Mouse (Mus musculus): ENCODE results near the gene Gm128. TPM values are rescaled to one million over a fixed set of nuclear protein-coding genes. Genes with fewer than 3 reads are reported as not detected.

Gene Gm128
- 0.19 and 0.38 TPM in 2 replicates for polyA plus RNA-seq (2015; fragmentation: Nextera tagmentation; extraction: Ambion mirVana)

- no peak within 1 kb of the TSS for H3K27ac ChIP-seq
- H3K27me3 ChIP-seq: no peaks in the 10 kb centered on the region
- H3K4me2 ChIP-seq: no peak within 1 kb of the TSS
- H3K36me3 ChIP-seq (ENCODE audit: poor library complexity, severe bottlenecking): peaks cover 36% of the 10 kb centered on the region
- H3K9me3 ChIP-seq (replicated peaks): no peaks in the 10 kb centered on the region
- ATAC-seq: no peak
- WGBS: 79% methylated on average over 7 of the region's 7 CpGs
- no peak within 1 kb of the TSS for H3K4me3 ChIP-seq
- H3K9ac ChIP-seq: no peak within 1 kb of the TSS
- no peaks in the 10 kb centered on the region for H3K4me1 ChIP-seq
Observed at GRCm38 (mm10) chr3:95241498-95241897, at the start of gene Gm128. Gene Gm128, minus strand, starts transcription at chr3:95241598.

GRCm38 (mm10) chr3:95291041-95291440 is 49.6 kb upstream of the Gm128 start:
- H3K9ac ChIP-seq: no peak overlapping the region
- no peak overlapping the region for H3K4me3 ChIP-seq
- no peaks in the 10 kb centered on the region for H3K27me3 ChIP-seq
- no peak for ATAC-seq
- H3K36me3 ChIP-seq (ENCODE audit: poor library complexity, severe bottlenecking): peaks cover 83% of the 10 kb centered on the region
- H3K9me3 ChIP-seq (replicated peaks): no peaks in the 10 kb centered on the region
- H3K27ac ChIP-seq: no peak overlapping the region
- H3K4me1 ChIP-seq: no peaks in the 10 kb centered on the region
- WGBS: 91% methylated on average over 4 of the region's 4 CpGs
- no peak overlapping the region for H3K4me2 ChIP-seq

- H3K27ac ChIP-seq: no peak overlapping the region
- H3K9me3 ChIP-seq (replicated peaks): no peaks in the 10 kb centered on the region
- WGBS: 85% methylated on average over 6 of the region's 6 CpGs
- peaks cover 5% of the 10 kb centered on the region; the same call in 1 of the 2 replicates for H3K4me1 ChIP-seq
- H3K36me3 ChIP-seq (ENCODE audit: poor library complexity, severe bottlenecking): peaks cover 77% of the 10 kb centered on the region
- H3K4me2 ChIP-seq: no peak overlapping the region
- H3K27me3 ChIP-seq: no peaks in the 10 kb centered on the region
- ATAC-seq: no peak
- H3K9ac ChIP-seq: no peak overlapping the region
- no peak overlapping the region for H3K4me3 ChIP-seq
Observed at GRCm38 (mm10) chr3:95290156-95290555, 48.8 kb upstream of the Gm128 start.

DNA sequence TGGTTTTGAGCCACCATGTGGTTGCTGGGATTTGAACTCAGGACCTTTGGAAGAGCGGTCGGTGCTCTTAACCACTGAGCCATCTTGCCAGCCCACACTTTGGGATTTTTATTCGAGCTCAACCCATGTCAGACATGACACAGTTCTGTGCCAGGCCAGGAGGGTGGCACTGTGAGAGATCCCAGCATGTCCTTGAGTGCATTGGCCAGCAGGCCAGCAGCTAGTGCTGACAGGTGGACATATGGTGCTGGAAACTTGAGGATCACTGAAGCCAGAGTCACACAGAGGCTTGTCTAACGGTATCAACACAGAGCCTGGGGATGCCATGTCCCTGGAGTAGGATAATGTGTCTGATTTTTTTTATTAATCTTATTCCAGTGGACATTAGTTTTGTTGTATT is 48.0 kb upstream of the Gm128 start:
- Histone ChIP-seq H3K4me1 (peaks cover 12% of the 10 kb centered on the region), H3K27me3 (no peaks in the 10 kb centered on the region), H3K4me2 (no peak overlapping the region), H3K9ac (no peak overlapping the region), H3K9me3 (replicated peaks) (no peaks in the 10 kb centered on the region), H3K36me3 (ENCODE audit: poor library complexity, severe bottlenecking) (peaks cover 70% of the 10 kb centered on the region), H3K27ac (no peak overlapping the region), H3K4me3 (no peak overlapping the region)
- no peak for ATAC-seq
- WGBS: 94% methylated on average over 4 of the region's 4 CpGs

DNA sequence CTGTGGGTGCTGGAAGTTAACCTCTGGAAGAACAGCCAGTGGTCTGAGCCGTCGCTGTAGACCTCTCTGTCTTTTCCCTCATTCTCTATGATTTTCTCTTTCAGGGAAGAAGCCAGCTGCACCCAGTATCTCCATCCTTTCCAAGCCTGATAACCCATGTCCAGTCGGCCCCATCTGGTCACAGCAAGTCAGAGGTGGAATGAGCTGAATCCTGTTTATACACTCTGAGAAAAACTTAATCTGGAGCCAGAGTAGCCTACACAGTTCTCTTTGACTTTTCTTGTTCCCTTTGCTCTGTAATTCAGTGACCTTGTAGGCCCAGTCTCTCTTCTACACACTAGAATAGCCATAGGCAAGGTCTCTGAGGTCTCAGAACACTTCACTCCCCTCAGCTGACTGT is 46.1 kb upstream of the Gm128 start:
- no peaks in the 10 kb centered on the region for H3K9me3 ChIP-seq (replicated peaks)
- no peak overlapping the region for H3K4me2 ChIP-seq
- H3K4me1 ChIP-seq: peaks cover 23% of the 10 kb centered on the region
- no peak overlapping the region for H3K27ac ChIP-seq
- H3K4me3 ChIP-seq: no peak overlapping the region
- no peak overlapping the region for H3K9ac ChIP-seq
- no peaks in the 10 kb centered on the region for H3K27me3 ChIP-seq
- peaks cover 52% of the 10 kb centered on the region for H3K36me3 ChIP-seq (ENCODE audit: poor library complexity, severe bottlenecking)
- no peak for ATAC-seq
- 81% methylated on average over 3 of the region's 3 CpGs for WGBS

DNA sequence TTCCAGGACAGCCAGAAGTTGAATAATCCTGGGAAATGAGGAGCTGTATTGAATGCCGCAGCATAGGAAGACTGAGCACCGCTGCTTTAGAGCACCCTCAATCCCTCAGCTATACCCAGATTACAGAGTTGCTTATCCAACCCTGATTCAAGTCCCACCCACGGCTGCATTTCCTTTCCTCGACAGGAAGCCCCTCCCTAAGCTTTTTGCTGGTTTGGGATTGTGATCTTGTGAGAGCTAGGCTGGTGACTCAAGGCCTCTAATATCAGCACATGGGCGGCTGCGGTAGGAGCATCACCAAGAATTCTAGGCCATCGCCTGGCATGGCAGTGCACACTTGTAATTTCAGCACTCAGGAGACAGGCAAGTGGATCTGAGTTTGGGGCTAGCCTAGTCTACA is 45.1 kb upstream of the Gm128 start:
- 89% methylated on average over 7 of the region's 7 CpGs for WGBS
- H3K9me3 ChIP-seq (replicated peaks): no peaks in the 10 kb centered on the region
- H3K27ac ChIP-seq: no peak overlapping the region
- no peaks in the 10 kb centered on the region for H3K27me3 ChIP-seq
- H3K4me3 ChIP-seq: no peak overlapping the region
- no peak overlapping the region for H3K9ac ChIP-seq
- ATAC-seq: no peak
- H3K4me1 ChIP-seq: peaks cover 30% of the 10 kb centered on the region
- peaks cover 41% of the 10 kb centered on the region for H3K36me3 ChIP-seq (ENCODE audit: poor library complexity, severe bottlenecking)
- no peak overlapping the region for H3K4me2 ChIP-seq

GRCm38 (mm10) chr3:95286011-95286410 is 44.6 kb upstream of the Gm128 start:
- H3K27me3 ChIP-seq: no peaks in the 10 kb centered on the region
- H3K9me3 ChIP-seq (replicated peaks): no peaks in the 10 kb centered on the region
- H3K9ac ChIP-seq: no peak overlapping the region
- H3K4me3 ChIP-seq: no peak overlapping the region
- WGBS: 74% methylated on average over 5 of the region's 5 CpGs
- peaks cover 36% of the 10 kb centered on the region for H3K36me3 ChIP-seq (ENCODE audit: poor library complexity, severe bottlenecking)
- no peak overlapping the region for H3K4me2 ChIP-seq
- ATAC-seq: no peak
- H3K4me1 ChIP-seq: peaks cover 30% of the 10 kb centered on the region
- H3K27ac ChIP-seq: no peak overlapping the region

GRCm38 (mm10) chr3:95285390-95285789 is 44.0 kb upstream of the Gm128 start:
- Histone ChIP-seq H3K4me2 (no peak overlapping the region), H3K4me1 (peaks cover 36% of the 10 kb centered on the region)
- 94% methylated on average over 5 of the region's 5 CpGs for WGBS

GRCm38 (mm10) chr3:95284501-95285281 is 43.3 kb upstream of the Gm128 start:
- WGBS: 89% methylated on average over 12 of the region's 12 CpGs
- ATAC-seq: no peak
- Histone ChIP-seq H3K4me3 (0 out of 2 replicates have a peak overlapping the region, but pooled peaks have one; percentile 67), H3K27me3 (no peaks in the 10 kb centered on the region), H3K4me2 (peak overlapping the region; percentile 83), H3K27ac (no peak overlapping the region), H3K9me3 (replicated peaks) (no peaks in the 10 kb centered on the region), H3K36me3 (ENCODE audit: poor library complexity, severe bottlenecking) (peaks cover 26% of the 10 kb centered on the region), H3K4me1 (peaks cover 40% of the 10 kb centered on the region), H3K9ac (no peak overlapping the region; the same call in 1 of the 2 replicates)

More at GRCm38 (mm10) chr3:95285390-95285789, 44.0 kb upstream of the Gm128 start:
- no peak for ATAC-seq
- no peaks in the 10 kb centered on the region for H3K27me3 ChIP-seq
- H3K4me3 ChIP-seq: no peak overlapping the region
- H3K9ac ChIP-seq: no peak overlapping the region
- H3K27ac ChIP-seq: no peak overlapping the region
- H3K9me3 ChIP-seq (replicated peaks): no peaks in the 10 kb centered on the region
- peaks cover 30% of the 10 kb centered on the region for H3K36me3 ChIP-seq (ENCODE audit: poor library complexity, severe bottlenecking)

- Histone ChIP-seq H3K9me3 (replicated peaks) (no peaks in the 10 kb centered on the region), H3K27me3 (no peaks in the 10 kb centered on the region), H3K36me3 (ENCODE audit: poor library complexity, severe bottlenecking) (peaks cover 21% of the 10 kb centered on the region), H3K9ac (peak overlapping the region; percentile 87), H3K4me3 (peak overlapping the region; percentile 67), H3K4me1 (peaks cover 41% of the 10 kb centered on the region), H3K4me2 (peak overlapping the region; percentile 83), H3K27ac (no peak overlapping the region)
- 26% methylated on average over 1 of the region's 1 CpGs for WGBS
- no peak for ATAC-seq
Observed at GRCm38 (mm10) chr3:95284062-95284461, 42.7 kb upstream of the Gm128 start.

DNA sequence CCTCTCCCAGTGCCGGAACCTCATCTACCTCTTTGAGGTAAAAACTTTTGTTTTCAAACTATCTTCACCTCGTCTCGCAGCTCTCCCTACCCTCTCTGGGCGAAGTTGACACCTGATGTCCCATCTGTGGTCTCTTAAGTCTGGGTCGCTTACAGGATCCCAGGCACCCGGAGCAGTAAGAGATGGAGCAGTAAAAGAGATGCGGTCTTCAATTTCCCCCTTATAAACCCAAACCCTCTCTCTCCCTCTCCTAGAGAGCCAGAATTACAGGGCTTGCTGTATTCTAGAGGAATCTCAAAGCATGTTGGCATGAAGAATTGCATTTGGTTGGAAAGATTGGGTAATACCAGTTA is 42.2 kb upstream of the Gm128 start:
- WGBS: 1% methylated on average over 7 of the region's 7 CpGs
- Histone ChIP-seq H3K9me3 (replicated peaks) (no peaks in the 10 kb centered on the region), H3K36me3 (ENCODE audit: poor library complexity, severe bottlenecking) (peaks cover 16% of the 10 kb centered on the region), H3K27ac (peak overlapping the region; percentile 96), H3K4me3 (peak overlapping the region; percentile 67), H3K27me3 (no peaks in the 10 kb centered on the region), H3K4me1 (peaks cover 41% of the 10 kb centered on the region), H3K9ac (peak overlapping the region; percentile 87), H3K4me2 (peak overlapping the region; percentile 83)
- ATAC-seq: no peak

- Histone ChIP-seq H3K9me3 (replicated peaks) (no peaks in the 10 kb centered on the region), H3K9ac (peak overlapping the region; percentile 87), H3K4me1 (peaks cover 41% of the 10 kb centered on the region), H3K4me2 (peak overlapping the region; percentile 83), H3K36me3 (ENCODE audit: poor library complexity, severe bottlenecking) (peaks cover 15% of the 10 kb centered on the region), H3K27me3 (no peaks in the 10 kb centered on the region), H3K27ac (peak overlapping the region; percentile 96), H3K4me3 (peak overlapping the region; percentile 67)
- peak; percentile 73 for ATAC-seq
- under 1% methylated on average over 49 of the region's 51 CpGs for WGBS
Observed at GRCm38 (mm10) chr3:95282865-95283588, 41.6 kb upstream of the Gm128 start.
